Mouse (Mus musculus) natural killer cell, adult 2 months (primary cell): ENCODE data around the gene Parp11.
"Not testable (repeated sequence)": the region's sequence is repeated elsewhere in the genome, so short reads cannot be mapped to it uniquely, and the experiment has no call there.

ENCODE experiments used
- DNase-seq, 2 experiments: peaks; one replicate each; pipeline ENCODE4 v3.0.0; 2022; ENCODE audit warnings: low spot score in 2 of 2

Parp11 gene

DNA sequence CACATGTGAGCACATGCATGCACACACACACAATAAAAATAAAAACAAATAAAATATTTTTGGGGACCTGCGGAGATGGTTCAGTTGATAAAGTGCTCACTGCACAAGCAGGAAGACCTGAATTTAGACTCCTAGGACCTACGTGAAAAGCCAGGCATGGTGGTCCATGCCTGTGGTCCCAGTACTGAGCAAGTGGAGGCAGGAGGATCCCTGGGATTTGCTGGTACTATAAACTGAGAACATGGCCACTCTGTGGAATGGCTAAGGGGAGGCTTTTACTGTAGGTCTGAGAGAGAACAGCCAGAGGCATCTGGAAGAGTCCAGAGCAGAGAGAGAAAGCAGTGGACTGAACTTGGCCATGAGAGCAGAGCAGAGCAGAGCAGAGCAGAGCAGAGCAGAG, 48.6 kb downstream of the Parp11 start:
- no peak for DNase-seq

DNA sequence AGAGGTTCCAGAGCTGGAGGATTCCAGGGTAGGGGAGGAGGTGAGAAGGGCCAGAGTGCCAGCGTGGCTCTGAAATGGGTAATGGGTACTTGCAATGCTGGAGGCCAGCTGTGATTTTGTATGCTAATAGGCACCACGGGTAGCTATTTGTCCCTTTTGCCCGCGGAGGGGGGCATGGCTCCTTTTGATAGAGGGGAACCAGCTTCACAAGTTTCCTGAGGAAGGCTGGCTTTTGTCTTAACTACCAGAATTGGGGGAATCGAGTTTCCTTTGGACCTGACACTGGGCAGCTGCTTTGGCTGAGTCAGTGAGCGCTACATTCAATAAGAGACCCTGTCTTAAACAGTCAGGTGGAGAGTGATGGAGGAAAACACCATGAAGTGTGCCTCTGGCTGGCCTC, 49.2 kb downstream of the Parp11 start:
- no peak for DNase-seq

DNA sequence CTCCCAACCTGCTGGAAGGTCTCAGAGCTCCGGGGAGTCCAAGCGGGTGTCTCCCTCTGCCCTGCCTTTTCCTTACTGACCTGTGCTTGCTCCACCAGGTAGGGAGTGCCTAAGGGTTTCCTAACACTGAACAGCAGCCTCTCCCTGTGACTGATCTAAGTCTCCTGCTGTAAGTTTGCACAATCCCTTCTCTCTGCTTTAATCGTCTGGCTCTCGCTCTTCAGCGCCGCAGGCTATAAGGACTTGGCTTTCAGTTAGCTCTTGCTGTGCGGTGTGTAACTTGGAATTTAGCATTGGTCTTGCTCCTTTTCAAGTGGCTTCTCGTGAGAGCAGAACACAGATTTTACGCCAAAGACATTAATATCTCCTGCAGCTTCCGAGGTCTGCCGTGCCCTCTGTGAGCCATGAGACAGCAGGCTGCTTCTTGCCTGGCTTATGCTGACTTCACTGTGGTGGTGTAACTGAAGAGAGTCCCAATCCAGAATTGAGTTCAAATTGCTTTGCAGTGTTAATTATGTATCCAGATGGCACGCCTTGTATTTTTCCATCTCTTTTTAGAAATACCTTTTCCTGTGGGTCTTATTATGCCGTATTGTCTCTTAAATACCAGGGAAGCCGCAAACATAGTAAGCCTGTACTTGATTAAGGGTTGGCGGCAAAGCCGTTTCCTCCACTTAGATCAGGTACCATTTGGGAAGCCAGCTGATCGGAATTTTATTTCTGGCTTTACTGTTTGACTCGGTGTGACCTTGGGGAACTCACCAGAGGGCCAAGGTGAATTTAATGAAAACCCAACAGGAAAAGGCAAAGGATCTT, 50.4 kb downstream of the Parp11 start:
- no peak for DNase-seq

DNA sequence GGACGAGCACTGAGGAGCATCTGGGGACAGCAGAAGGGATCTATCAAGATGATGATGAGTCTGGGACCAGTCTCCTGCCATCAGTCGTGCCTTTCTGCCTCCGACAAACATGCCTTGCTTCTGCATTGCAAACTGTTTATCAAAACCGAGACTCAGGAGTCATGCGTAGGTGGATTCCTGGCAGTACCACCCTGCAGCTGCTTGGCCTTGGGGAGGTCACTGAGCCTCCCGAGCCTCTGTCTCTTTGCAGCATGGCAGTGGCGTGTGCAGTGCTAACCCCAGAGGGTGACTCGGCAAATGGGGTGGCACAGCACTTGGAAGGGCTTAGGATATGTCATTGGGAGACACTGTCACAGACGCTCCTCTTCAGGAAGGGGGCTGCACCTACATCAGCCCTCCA, 53.5 kb downstream of the Parp11 start:
- DNase-seq, result no peak

DNA sequence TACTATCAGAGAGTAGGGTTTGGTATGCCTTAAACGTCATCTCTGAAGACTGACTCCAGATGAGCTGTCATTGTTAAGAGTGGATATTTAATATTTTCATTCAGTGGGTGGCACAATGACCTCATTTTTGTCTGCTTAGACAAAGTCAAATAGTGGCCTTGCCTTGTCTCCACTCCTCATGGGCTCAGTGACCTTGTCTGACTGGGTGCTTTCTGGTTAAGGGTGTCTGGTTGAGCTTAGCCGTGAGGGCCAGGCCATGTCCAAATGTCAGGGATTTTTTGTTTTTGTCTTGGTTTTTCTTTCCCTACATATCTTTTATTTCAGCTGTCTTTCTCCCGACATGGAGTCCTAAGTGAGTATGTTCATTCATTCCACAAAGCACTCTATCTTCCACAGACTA, 54.2 kb downstream of the Parp11 start:
- no peak for DNase-seq

DNA sequence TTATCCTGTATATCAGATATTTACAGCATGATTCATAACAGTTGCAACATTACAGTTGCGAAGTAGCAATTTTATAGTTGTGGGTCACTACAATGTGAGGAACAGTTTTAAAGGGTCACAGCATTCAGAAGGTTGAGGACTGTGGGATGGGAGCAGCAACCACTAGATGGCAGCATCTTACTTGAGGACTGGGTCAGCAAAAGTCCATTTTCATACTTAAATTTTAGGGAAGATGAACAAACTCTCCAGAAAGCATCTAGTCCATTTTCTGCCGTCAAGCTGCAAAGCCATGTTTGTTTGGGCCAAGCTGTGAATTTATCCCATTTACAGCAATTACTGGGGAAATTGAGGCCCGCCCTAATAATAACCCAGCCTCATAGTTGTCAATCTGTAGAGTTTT, 55.9 kb downstream of the Parp11 start:
- peak in 1 of 2 experiments; percentile 19 for DNase-seq

DNA sequence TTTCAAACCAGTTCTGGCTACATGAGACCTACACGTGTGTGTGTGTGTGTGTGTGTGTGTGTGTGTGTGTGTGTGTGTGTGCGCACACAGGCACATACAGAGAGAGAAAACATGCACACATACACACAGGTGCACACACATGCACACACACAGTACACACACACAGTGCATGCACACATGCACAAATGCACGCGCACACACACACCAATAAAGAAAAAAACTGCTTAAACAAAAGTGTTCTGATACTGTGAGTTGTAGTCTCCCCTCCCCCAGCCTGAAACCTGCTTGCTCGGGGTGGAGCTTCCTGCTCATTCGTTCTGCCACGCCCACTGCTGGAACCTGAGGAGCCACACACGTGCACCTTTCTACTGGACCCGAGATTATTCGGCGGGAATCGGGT, 67.1 kb downstream of the Parp11 start:
- DNase-seq, result not testable (repeated sequence)

DNA sequence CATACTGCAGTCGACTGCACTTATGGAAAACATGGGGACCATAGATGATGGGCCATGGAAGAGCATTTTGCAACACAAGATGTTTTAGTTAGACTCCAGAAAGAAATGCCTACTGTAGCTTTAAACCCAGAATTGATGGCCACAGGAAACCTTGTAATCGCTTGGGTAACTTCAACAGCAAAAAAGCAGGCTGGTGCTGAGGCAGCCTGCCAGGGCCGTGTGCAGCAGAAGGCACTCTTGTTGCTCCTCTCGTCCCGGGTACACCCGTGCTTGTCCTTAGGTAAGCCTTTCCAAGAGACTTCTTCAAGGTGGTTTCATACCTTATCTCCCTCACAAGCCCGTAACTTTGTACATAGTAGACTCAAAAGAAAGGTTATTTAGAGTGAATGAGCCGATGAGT, 74.5 kb downstream of the Parp11 start:
- no peak for DNase-seq

DNA sequence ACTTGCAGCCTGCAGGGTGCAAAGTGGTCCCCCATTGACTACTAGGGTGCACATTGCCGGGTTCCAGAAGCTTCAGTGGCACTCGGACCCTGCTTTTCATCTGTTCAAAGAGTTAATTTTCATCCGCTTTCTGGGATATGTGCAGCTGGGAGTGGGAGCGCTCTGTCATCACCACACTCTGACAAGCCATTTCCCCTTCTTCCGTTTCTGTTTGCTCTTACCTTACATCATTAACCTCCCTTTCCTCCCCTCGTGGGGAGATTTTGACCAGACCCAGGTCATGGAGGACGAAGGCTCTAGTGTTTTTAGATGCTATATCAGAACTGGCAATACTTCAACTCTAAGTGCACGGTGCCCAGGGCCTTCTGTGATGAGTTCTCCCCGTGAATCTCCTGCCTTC, 75.7 kb downstream of the Parp11 start:
- DNase-seq, result no peak

DNA sequence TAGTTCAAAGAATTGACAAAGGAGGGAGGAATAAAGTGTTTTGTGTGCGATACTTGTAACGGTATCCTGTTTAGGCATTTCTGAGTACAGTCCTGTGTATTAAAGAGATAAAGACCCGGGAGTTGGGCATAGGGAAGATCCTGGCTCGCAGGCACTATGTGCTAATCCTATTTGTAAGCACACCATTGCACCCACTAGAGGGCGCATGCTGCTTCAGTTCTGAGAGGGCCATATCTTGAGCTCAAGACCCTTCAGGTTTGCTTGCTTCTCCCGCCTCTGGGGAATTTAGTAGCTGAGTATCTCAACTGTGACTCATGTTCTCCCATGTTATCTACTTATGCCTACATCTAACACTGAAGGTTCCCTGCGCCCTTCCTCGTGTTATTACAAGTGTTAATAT, 77.8 kb downstream of the Parp11 start:
- peak; percentile 34 to 58 for DNase-seq

DNA sequence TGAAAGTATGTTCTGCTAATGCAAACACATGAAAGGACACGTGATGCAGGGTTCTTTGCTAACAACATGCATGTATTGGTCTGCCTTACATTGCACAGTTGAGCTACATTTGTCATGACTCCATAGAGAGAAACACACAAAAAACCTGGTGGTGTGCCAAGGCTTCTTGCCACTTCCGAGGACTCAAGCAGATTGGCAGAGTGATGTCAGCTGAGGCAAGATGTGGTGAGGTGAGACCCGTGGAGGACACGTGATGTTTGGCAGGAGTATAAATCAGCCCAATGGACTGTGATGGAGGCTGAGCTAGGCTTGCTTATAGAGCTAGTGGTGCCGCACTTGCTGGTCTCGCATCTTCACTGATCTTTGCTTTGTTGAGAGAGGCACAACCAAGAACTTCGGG, 82.0 kb downstream of the Parp11 start:
- DNase-seq, result no peak

DNA sequence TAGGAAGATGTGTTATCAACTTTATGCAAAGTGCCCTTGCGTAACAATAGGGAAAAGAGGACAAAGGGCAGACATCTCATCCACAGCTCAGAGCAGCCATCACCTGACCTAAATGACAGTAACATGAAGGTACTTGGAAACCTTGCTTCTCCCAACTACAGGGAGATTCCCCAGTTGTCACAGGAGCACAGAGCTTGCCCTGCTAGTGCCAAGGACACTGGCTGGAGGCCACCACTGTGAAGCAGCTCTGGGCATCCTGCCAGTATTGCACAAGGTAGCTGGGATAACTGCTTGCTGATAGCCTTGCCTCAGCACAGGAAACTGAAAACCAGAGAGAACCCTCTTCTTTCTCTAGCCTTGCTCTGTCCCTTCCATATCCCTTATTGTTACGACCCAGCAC, 82.8 kb downstream of the Parp11 start:
- DNase-seq, result no peak

DNA sequence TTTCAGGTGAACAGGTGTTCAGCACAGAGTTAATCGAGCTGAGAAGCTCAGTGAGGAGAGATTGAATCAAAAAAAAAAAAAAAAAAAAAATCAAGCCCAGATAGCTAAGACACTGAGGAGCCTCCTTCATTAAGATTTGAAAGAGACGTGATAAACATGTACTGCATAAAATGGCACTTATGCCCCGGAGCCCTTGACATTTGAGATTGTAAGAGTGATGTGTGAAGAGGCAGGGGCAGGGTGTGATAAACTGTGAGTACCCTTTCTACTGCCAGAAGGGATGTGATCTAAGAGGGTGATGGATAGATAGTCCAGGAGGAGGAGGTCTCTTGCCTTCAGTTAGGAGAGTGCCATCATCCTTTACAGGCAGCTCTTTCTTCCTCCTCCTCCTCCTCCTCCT, 83.6 kb downstream of the Parp11 start:
- no peak for DNase-seq

DNA sequence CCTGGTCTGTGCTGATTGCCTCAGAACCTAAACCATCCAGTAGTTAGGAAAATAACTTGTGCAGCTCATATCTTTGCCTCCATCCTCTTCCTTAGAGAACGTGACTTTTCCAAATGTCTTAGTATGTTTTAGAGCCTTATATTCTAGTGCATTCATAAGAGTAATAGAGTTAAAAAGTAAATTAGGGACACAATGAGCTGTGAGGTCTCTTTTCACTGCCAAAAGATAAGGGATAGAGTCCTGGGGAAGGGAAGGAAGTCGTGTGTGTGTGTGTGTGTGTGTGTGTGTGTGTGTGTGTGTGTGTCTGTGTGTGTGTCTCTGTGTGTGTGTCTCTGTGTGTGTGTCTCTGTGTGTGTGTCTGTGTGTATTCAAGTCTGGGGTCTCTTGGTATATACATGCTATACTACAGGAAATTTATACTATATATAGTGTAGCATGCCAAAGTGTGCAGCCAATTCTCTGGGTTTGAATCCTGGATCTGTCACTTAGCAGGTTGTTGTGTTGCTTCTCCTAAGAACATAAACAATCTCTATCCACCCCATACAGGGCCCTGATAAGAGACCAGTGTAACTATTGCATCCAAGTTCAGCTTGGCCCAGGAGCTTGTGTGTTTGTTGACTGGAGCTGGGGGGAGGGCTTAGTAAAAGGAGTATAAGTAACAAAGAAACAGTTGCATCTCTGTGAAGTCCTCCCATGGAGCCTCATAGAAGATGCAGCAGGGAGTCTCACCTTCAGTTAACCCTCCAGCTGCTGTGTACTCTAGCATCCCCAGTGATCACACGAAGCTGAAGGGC, 85.0 kb downstream of the Parp11 start:
- DNase-seq, result no peak

DNA sequence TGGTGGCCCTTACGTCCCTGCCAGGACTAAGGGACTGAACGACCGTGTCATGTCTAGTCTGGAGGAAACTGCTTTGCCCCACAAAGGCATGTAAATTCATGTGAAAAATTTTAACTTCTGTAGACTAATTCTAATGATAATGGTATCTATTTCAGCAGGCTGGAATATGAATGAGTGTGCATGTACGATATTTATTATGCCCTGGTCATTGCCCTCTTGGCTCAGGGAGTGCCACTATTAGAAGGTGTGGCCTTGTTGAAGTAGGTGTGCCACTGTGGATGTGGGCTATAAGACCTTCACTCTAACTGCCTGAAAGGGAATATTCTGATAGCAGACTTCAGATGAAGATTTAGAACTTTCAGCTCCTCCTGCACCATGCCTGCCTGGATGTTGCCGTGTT, 85.7 kb downstream of the Parp11 start:
- DNase-seq, result no peak

DNA sequence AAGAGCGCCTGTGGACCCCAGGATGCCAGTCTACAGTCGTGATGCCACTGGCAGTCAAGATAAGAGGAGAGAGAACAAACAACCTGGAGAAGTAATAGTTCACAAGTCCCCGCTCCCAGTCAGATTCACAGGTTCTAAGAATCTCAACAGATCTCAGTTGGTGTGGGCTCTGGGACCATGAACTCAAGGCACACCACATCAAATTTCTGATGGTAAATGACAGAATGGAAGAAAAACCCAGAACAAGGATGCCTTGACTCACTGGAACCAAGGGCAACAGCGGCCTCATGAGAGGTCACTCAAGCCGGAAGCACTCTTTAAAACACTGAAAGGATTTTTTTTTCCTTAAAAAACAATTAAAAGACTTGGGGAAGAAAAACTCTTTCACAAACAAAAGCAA, 87.1 kb downstream of the Parp11 start:
- no peak for DNase-seq

DNA sequence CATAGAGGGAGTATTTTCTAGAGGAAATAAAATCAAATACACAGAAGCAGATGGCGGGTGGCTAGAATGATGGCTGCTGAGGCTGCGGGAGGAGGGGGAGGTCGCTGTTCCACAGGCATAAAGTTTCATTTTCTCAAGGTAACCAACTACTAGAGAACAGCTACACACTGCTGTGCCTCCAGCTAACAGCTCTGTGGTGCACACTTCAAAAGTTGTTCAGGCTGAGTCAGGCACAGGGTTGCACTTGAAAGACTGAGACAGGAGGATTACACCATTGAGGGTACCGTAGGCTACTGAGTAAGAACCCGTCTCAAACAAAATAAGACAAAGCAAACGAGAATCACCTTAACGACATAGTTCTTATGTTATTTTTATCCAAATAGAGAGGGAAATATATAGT, 90.4 kb downstream of the Parp11 start:
- DNase-seq, result no peak

DNA sequence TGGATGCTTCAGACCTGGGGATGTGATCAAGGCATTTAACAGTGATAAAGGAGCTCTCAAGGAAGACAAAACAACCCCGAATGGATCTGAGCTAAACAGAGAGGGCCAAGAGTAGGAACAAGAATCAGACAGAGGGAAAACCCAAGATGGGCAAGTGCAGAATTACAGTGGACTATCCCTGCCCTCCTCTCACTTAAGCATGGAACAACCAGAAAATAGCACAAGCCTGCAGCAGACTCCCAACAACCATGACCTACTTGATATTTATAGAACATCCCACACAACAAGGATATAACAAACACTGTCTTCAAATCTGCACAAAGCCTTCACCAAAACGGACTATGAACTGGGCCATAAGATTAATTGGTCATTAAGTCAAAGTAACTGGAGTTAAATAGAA, 91.5 kb downstream of the Parp11 start:
- DNase-seq, result no peak

DNA sequence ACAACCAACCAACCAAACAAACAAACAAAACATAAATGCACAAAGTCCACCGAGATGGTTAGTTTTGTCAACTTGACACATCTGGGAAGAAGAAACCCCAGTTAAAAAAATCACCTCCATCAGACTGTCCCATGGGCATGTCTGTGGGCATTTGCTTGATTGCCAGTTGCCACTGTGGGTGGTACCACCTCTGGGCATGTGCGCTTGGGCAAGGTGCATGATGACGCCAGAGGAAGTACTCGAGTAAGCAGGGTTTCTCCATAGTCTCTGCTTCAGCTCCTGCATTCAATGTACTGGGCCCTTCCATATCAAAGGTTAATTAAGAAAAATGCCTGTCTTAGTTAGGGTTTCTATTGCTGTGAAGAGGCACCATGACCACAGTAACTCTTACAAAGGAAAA, 92.6 kb downstream of the Parp11 start:
- DNase-seq, result no peak

DNA sequence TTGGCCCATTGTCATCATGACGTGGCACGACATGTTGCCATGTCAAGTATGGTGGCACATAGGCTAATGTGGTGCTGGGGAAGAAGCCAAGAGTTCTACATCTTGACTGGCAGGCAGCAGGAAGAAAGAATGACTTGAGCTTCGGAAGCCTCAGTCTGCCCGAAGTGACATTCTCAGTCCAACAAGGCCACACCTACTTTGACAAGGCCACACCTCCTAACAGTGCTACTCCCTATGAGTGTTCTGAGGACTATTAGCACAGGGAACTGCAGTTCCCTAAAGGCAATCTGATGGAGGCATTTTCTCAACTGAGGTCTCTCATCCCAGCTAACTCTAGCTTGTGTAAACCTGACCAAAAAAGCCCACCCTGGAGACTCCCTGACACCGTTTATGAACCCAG, 93.0 kb downstream of the Parp11 start:
- no peak for DNase-seq

DNA sequence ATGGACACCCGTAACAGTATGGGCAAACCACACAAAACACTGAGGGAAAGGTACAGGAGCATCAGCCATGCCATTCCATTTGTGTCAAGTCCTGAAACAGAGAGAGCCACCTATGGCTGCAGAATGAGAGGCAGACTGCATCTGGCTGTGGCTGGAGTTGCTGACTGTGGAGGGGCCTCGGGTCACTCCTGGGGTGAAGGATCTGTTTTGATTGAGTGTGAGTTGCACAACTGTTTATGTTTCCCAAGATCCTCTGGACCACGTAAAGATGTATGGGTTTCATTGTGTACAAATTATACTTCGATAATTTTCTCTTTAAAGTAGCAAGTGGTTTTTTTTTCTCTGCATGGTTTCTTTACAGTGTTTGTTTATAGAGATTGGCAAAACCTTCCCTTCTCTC, 93.9 kb downstream of the Parp11 start:
- no peak for DNase-seq

DNA sequence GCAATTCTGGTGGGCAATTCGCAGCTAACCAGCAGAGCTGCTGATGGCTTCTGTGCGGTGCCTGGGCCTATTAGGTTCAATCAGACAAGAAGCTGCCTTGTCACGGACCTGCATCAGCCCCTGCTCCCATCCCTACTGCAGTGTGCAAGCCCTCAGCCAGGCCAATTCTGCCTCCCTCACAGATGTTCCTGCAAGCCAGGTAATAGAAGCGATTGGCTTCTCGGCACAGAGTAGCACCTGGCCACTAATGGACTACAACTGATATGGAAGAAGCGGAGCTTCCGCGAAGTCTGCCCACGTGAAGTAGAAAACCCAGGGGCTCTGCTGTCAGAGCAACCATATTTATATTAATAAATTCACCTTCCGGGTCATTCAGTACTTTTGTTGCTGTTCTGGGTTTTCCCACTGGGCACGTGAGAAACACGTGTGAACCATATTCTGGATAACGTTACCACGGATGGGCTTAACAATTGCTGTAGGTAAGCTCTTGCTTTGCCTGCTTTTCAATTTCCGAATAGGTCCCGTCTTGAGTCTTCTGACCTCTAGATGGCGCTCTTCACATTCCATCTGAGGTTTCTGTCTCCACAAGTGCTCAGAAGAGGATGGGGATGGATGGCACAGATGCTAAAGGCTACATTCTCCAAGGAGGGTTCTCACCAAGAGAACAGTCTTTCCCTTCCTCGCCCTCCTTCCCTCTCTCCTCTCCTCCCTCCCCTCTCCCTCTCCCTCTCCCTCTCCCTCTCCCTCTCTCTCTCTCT, 95.2 kb downstream of the Parp11 start:
- DNase-seq, result peak; percentile 51 to 53
